Mouse (Mus musculus) ES-Bruce4 (cell line): Measurements from ENCODE around the gene Cops4. TPM values are rescaled to one million over a fixed set of nuclear protein-coding genes. Genes with fewer than 3 reads are reported as not detected.
A peak's percentile ranks its signal among the peaks of the same experiment; 100 is the strongest.

ENCODE experiments used
- H3K27ac ChIP-seq: 2 replicates; pipeline ENCODE4 v1.5.1; 2012; ENCODE audit warnings: low read length, inconsistent platforms; ENCODE audit not compliant: insufficient read depth
- H3K27me3 ChIP-seq: 2 replicates; pipeline ENCODE4 v1.6.1; 2012; ENCODE audit warnings: mild to moderate bottlenecking, low read length, inconsistent platforms; ENCODE audit not compliant: control insufficient read depth, poor library complexity, insufficient read depth, severe bottlenecking
- H3K36me3 ChIP-seq: 2 replicates; pipeline ENCODE4 v1.6.1; 2012; ENCODE audit warnings: inconsistent platforms, mild to moderate bottlenecking, low read length, moderate library complexity; ENCODE audit not compliant: control insufficient read depth, poor library complexity, insufficient read depth, severe bottlenecking
- H3K4me1 ChIP-seq: one replicate; pipeline ENCODE4 v1.8.1; 2011; ENCODE audit warnings: low read length; ENCODE audit not compliant: control insufficient read depth, insufficient read depth
- H3K4me3 ChIP-seq: 2 replicates; pipeline ENCODE4 v1.5.1; 2011; ENCODE audit warnings: low read depth, mild to moderate bottlenecking, low read length
- H3K9ac ChIP-seq: 2 replicates; pipeline ENCODE4 v1.6.1; 2012; ENCODE audit warnings: low read depth, mild to moderate bottlenecking, inconsistent platforms; ENCODE audit not compliant: poor library complexity, severe bottlenecking
- H3K9me3 ChIP-seq: replicated peaks from 2 replicates; pipeline ENCODE4 v1.6.1; 2012; ENCODE audit warnings: mild to moderate bottlenecking, low read length, inconsistent platforms; ENCODE audit not compliant: control insufficient read depth, poor library complexity, insufficient read depth, severe bottlenecking
- CTCF ChIP-seq: IDR thresholded peaks from one replicate; pipeline ENCODE4 v1.8.1; 2011; ENCODE audit warnings: low read depth, low read length
- EP300 ChIP-seq: IDR thresholded peaks from 2 replicates; pipeline ENCODE4 v1.6.1; 2011; ENCODE audit warnings: low read depth, low read length; ENCODE audit not compliant: insufficient read depth
- POLR2A ChIP-seq: IDR thresholded peaks from one replicate; pipeline ENCODE4 v1.8.1; 2011; ENCODE audit warnings: low read length; ENCODE audit not compliant: insufficient read depth
- polyA plus RNA-seq: library from polyadenylated mRNA; stranded (reverse); fragments of >200 nt; gene quantifications from 2 replicates; pipeline ENCODE4 v1.2.4, GENCODE M21; 2011; ENCODE audit warnings: low read depth; ENCODE audit not compliant: missing spikeins, insufficient read depth, insufficient read length

The Cops4 gene
- polyA plus RNA-seq, 1 experiment = 118 TPM

- no peaks in the 10 kb centered on the region for H3K9me3 ChIP-seq
- H3K4me1 ChIP-seq = peaks cover 3% of the 10 kb centered on the region
- TF ChIP-seq EP300 (no peak), CTCF (no peak), POLR2A (no peak)
- peaks cover 7% of the 10 kb centered on the region for H3K36me3 ChIP-seq
- H3K27ac ChIP-seq = no peak overlapping the region
- no peak overlapping the region for H3K9ac ChIP-seq
- no peak overlapping the region for H3K4me3 ChIP-seq
- no peaks in the 10 kb centered on the region for H3K27me3 ChIP-seq
Observed at GRCm38 (mm10) chr5:100489340-100489739, 28.8 kb upstream of the Cops4 start.

- TF ChIP-seq POLR2A (no peak), EP300 (no peak), CTCF (no peak)
- H3K4me3 ChIP-seq = no peak overlapping the region
- H3K9me3 ChIP-seq = no peaks in the 10 kb centered on the region
- no peaks in the 10 kb centered on the region for H3K36me3 ChIP-seq
- no peak overlapping the region for H3K9ac ChIP-seq
- H3K27me3 ChIP-seq = no peaks in the 10 kb centered on the region
- no peak overlapping the region for H3K27ac ChIP-seq
- H3K4me1 ChIP-seq = peaks cover 2% of the 10 kb centered on the region
Observed at GRCm38 (mm10) chr5:100491704-100492103, 26.4 kb upstream of the Cops4 start.

- Histone ChIP-seq H3K27ac (no peak overlapping the region), H3K9me3 (no peaks in the 10 kb centered on the region), H3K27me3 (no peaks in the 10 kb centered on the region), H3K4me1 (no peaks in the 10 kb centered on the region), H3K9ac (peak overlapping the region; percentile 43), H3K36me3 (no peaks in the 10 kb centered on the region), H3K4me3 (peak overlapping the region; percentile 88)
- no peak for TF ChIP-seq POLR2A
- no peak for TF ChIP-seq CTCF
- TF ChIP-seq EP300 = no peak
Observed at GRCm38 (mm10) chr5:100498436-100499180, 19.5 kb upstream of the Cops4 start.

- TF ChIP-seq EP300 (no peak), CTCF (no peak), POLR2A (no peak)
- H3K27ac ChIP-seq = no peak overlapping the region
- peak overlapping the region; percentile 43 for H3K9ac ChIP-seq
Observed at GRCm38 (mm10) chr5:100499243-100499642, 18.9 kb upstream of the Cops4 start.

GRCm38 (mm10) chr5:100499831-100500304, 18.2 kb upstream of the Cops4 start:
- no peak overlapping the region for H3K27ac ChIP-seq
- H3K27me3 ChIP-seq = no peaks in the 10 kb centered on the region
- peak overlapping the region; percentile 43 for H3K9ac ChIP-seq
- H3K36me3 ChIP-seq = no peaks in the 10 kb centered on the region
- H3K4me1 ChIP-seq = no peaks in the 10 kb centered on the region
- no peaks in the 10 kb centered on the region for H3K9me3 ChIP-seq
- peak overlapping the region; percentile 83 for H3K4me3 ChIP-seq
- no peak for TF ChIP-seq POLR2A

More at GRCm38 (mm10) chr5:100499243-100499642, 18.9 kb upstream of the Cops4 start:
- H3K27me3 ChIP-seq = no peaks in the 10 kb centered on the region
- H3K4me1 ChIP-seq = no peaks in the 10 kb centered on the region
- no peaks in the 10 kb centered on the region for H3K9me3 ChIP-seq
- no peaks in the 10 kb centered on the region for H3K36me3 ChIP-seq
- H3K4me3 ChIP-seq = no peak overlapping the region

GRCm38 (mm10) chr5:100500458-100500961, 17.6 kb upstream of the Cops4 start, which contains the start of gene Lin54:
TSS of gene Lin54 (minus strand) at chr5:100500639.
- H3K9ac ChIP-seq = peak within 1 kb of the TSS; percentile 66
- no peak for TF ChIP-seq POLR2A
- TF ChIP-seq CTCF = peak; percentile 35
- peak; percentile 34; the same call in 1 of the 2 replicates for TF ChIP-seq EP300
- H3K4me1 ChIP-seq = no peaks in the 10 kb centered on the region
- H3K4me3 ChIP-seq = peak within 1 kb of the TSS; percentile 83
- no peak within 1 kb of the TSS; the same call in 1 of the 2 replicates for H3K27ac ChIP-seq
- H3K9me3 ChIP-seq = no peaks in the 10 kb centered on the region
- H3K27me3 ChIP-seq = no peaks in the 10 kb centered on the region
- no peaks in the 10 kb centered on the region for H3K36me3 ChIP-seq
